Mouse (Mus musculus): ENCODE results near the gene Gm45623. TPM values are rescaled to one million over a fixed set of nuclear protein-coding genes. Genes with fewer than 3 reads are reported as not detected.

Gene Gm45623
- polyA plus RNA-seq, 1 experiment from 2014 or later = not detected

GRCm38 (mm10) chr13:56770786-56771185, 17.2 kb upstream of the Gm45623 start:
- Histone ChIP-seq H3K4me3 (no peak overlapping the region), H3K27me3 (replicated peaks) (peaks cover 3% of the 10 kb centered on the region; the same call in 1 of the 2 replicates), H3K9me3 (replicated peaks) (no peaks in the 10 kb centered on the region), H3K9ac (no peak overlapping the region), H3K36me3 (no peaks in the 10 kb centered on the region), H3K27ac (no peak overlapping the region), H3K4me2 (no peak overlapping the region), H3K4me1 (no peaks in the 10 kb centered on the region; the same call in 1 of the 2 replicates)
- 51% methylated on average over 5 of the region's 5 CpGs for WGBS (ENCODE audit: insufficient replicate concordance)
- no peak for ATAC-seq

- Histone ChIP-seq H3K27me3 (replicated peaks) (peaks cover 3% of the 10 kb centered on the region; the same call in 1 of the 2 replicates), H3K4me1 (peaks cover under 1% of the 10 kb centered on the region; the same call in 1 of the 2 replicates), H3K4me3 (no peak overlapping the region), H3K27ac (no peak overlapping the region), H3K36me3 (no peaks in the 10 kb centered on the region), H3K9ac (no peak overlapping the region), H3K4me2 (no peak overlapping the region), H3K9me3 (replicated peaks) (no peaks in the 10 kb centered on the region)
- WGBS (ENCODE audit: insufficient replicate concordance) = 47% methylated on average over 1 of the region's 1 CpGs
- ATAC-seq = no peak
Observed at GRCm38 (mm10) chr13:56770136-56770578, 16.5 kb upstream of the Gm45623 start.

GRCm38 (mm10) chr13:56769431-56769830, 15.8 kb upstream of the Gm45623 start:
- Histone ChIP-seq H3K36me3 (no peaks in the 10 kb centered on the region), H3K9ac (no peak overlapping the region), H3K27me3 (replicated peaks) (peaks cover 3% of the 10 kb centered on the region; the same call in 1 of the 2 replicates), H3K4me3 (no peak overlapping the region), H3K9me3 (replicated peaks) (no peaks in the 10 kb centered on the region), H3K27ac (no peak overlapping the region), H3K4me2 (no peak overlapping the region), H3K4me1 (peaks cover 2% of the 10 kb centered on the region; the same call in 1 of the 2 replicates)
- ATAC-seq = no peak
- WGBS (ENCODE audit: insufficient replicate concordance) = 31% methylated on average over 4 of the region's 4 CpGs

GRCm38 (mm10) chr13:56766211-56766610, 12.6 kb upstream of the Gm45623 start:
- no peak overlapping the region for H3K4me2 ChIP-seq

GRCm38 (mm10) chr13:56765284-56766032, 11.8 kb upstream of the Gm45623 start:
- WGBS (ENCODE audit: insufficient replicate concordance) = 24% methylated on average over 25 of the region's 25 CpGs
- H3K4me3 ChIP-seq = peak overlapping the region; percentile 33
- H3K4me2 ChIP-seq = peak overlapping the region; percentile 52
- H3K27ac ChIP-seq = no peak overlapping the region
- H3K4me1 ChIP-seq = peaks cover 2% of the 10 kb centered on the region; the same call in 1 of the 2 replicates
- no peaks in the 10 kb centered on the region for H3K36me3 ChIP-seq
- no peak overlapping the region for H3K9ac ChIP-seq
- H3K9me3 ChIP-seq (replicated peaks) = no peaks in the 10 kb centered on the region
- H3K27me3 ChIP-seq (replicated peaks) = peaks cover 39% of the 10 kb centered on the region
- peak; percentile 21; the same call in 1 of the 2 replicates for ATAC-seq

More at GRCm38 (mm10) chr13:56766211-56766610, 12.6 kb upstream of the Gm45623 start:
- Histone ChIP-seq H3K36me3 (no peaks in the 10 kb centered on the region), H3K9me3 (replicated peaks) (no peaks in the 10 kb centered on the region), H3K9ac (no peak overlapping the region), H3K4me3 (no peak overlapping the region), H3K27me3 (replicated peaks) (peaks cover 33% of the 10 kb centered on the region), H3K4me1 (peaks cover 2% of the 10 kb centered on the region; the same call in 1 of the 2 replicates), H3K27ac (no peak overlapping the region)
- WGBS (ENCODE audit: insufficient replicate concordance) = 46% methylated on average over 5 of the region's 5 CpGs
- no peak for ATAC-seq

- Histone ChIP-seq H3K36me3 (no peaks in the 10 kb centered on the region), H3K4me3 (no peak overlapping the region), H3K4me1 (peaks cover 2% of the 10 kb centered on the region; the same call in 1 of the 2 replicates), H3K4me2 (no peak overlapping the region), H3K27ac (no peak overlapping the region), H3K9ac (no peak overlapping the region), H3K9me3 (replicated peaks) (no peaks in the 10 kb centered on the region), H3K27me3 (replicated peaks) (peaks cover 51% of the 10 kb centered on the region)
- ATAC-seq = no peak
- 29% methylated on average over 13 of the region's 13 CpGs for WGBS (ENCODE audit: insufficient replicate concordance)
Observed at GRCm38 (mm10) chr13:56762446-56763229, 9.0 kb upstream of the Gm45623 start.

GRCm38 (mm10) chr13:56758492-56758891, 4.9 kb upstream of the Gm45623 start:
- Histone ChIP-seq H3K27me3 (replicated peaks) (peaks cover 83% of the 10 kb centered on the region), H3K27ac (no peak overlapping the region), H3K36me3 (no peaks in the 10 kb centered on the region), H3K9me3 (replicated peaks) (no peaks in the 10 kb centered on the region), H3K9ac (no peak overlapping the region), H3K4me1 (no peaks in the 10 kb centered on the region), H3K4me3 (no peak overlapping the region), H3K4me2 (no peak overlapping the region)
- no peak for ATAC-seq
- 13% methylated on average over 6 of the region's 6 CpGs for WGBS (ENCODE audit: insufficient replicate concordance)

GRCm38 (mm10) chr13:56757201-56757600, 3.6 kb upstream of the Gm45623 start:
- WGBS (ENCODE audit: insufficient replicate concordance) = 44% methylated on average over 12 of the region's 12 CpGs
- ATAC-seq = no peak
- no peak overlapping the region for H3K4me3 ChIP-seq
- peaks cover 83% of the 10 kb centered on the region for H3K27me3 ChIP-seq (replicated peaks)
- no peaks in the 10 kb centered on the region for H3K36me3 ChIP-seq
- no peak overlapping the region for H3K27ac ChIP-seq
- no peaks in the 10 kb centered on the region for H3K9me3 ChIP-seq (replicated peaks)
- no peak overlapping the region for H3K4me2 ChIP-seq
- H3K4me1 ChIP-seq = peaks cover 7% of the 10 kb centered on the region; the same call in 1 of the 2 replicates
- no peak overlapping the region for H3K9ac ChIP-seq

- Histone ChIP-seq H3K9me3 (replicated peaks) (no peaks in the 10 kb centered on the region), H3K9ac (no peak overlapping the region), H3K4me3 (no peak overlapping the region), H3K27ac (no peak overlapping the region), H3K27me3 (replicated peaks) (peaks cover 83% of the 10 kb centered on the region), H3K36me3 (no peaks in the 10 kb centered on the region), H3K4me1 (peaks cover 7% of the 10 kb centered on the region; the same call in 1 of the 2 replicates), H3K4me2 (no peak overlapping the region)
- 51% methylated on average over 6 of the region's 6 CpGs for WGBS (ENCODE audit: insufficient replicate concordance)
- ATAC-seq = no peak
Observed at GRCm38 (mm10) chr13:56755871-56756270, 2.2 kb upstream of the Gm45623 start.

- 3% methylated on average over 41 of the region's 41 CpGs for WGBS (ENCODE audit: insufficient replicate concordance)
- ATAC-seq = no peak
- H3K9me3 ChIP-seq (replicated peaks) = no peaks in the 10 kb centered on the region
- no peaks in the 10 kb centered on the region for H3K36me3 ChIP-seq
- peak overlapping the region; percentile 39 for H3K4me3 ChIP-seq
- H3K27me3 ChIP-seq (replicated peaks) = peaks cover 91% of the 10 kb centered on the region
- H3K4me2 ChIP-seq = peak overlapping the region; percentile 65
- H3K27ac ChIP-seq = no peak overlapping the region
- peaks cover 10% of the 10 kb centered on the region; the same call in 1 of the 2 replicates for H3K4me1 ChIP-seq
- no peak overlapping the region for H3K9ac ChIP-seq
Observed at GRCm38 (mm10) chr13:56752474-56753191, 994 bp downstream of the Gm45623 start.

GRCm38 (mm10) chr13:56751774-56752173, 1.9 kb downstream of the Gm45623 start:
- Histone ChIP-seq H3K27ac (no peak overlapping the region), H3K4me3 (no peak overlapping the region), H3K4me1 (peaks cover 15% of the 10 kb centered on the region; the same call in 1 of the 2 replicates), H3K9ac (no peak overlapping the region), H3K27me3 (replicated peaks) (peaks cover 83% of the 10 kb centered on the region), H3K36me3 (no peaks in the 10 kb centered on the region), H3K4me2 (no peak overlapping the region), H3K9me3 (replicated peaks) (no peaks in the 10 kb centered on the region)
- ATAC-seq = no peak
- WGBS (ENCODE audit: insufficient replicate concordance) = 24% methylated on average over 5 of the region's 5 CpGs
